Mouse (Mus musculus): ENCODE data around the gene Lrrc56. TPM values are rescaled to one million over a fixed set of nuclear protein-coding genes. Genes with fewer than 3 reads are reported as not detected.

The Lrrc56 gene
- polyA plus RNA-seq, 1 experiment from 2014 or later = 10.8 TPM

GRCm38 (mm10) chr7:141217343-141218013 is 23.5 kb downstream of the Lrrc56 start:
- peaks cover 44% of the 10 kb centered on the region; the same call in 1 of the 2 replicates for H3K4me1 ChIP-seq (replicated peaks; ENCODE audit: insufficient read depth, low read length)
- peak overlapping the region; percentile 67; the same call in 1 of the 2 replicates for H3K9ac ChIP-seq (ENCODE audit: low read depth, low read length)
- H3K27ac ChIP-seq = peak overlapping the region; percentile 97

GRCm38 (mm10) chr7:141218141-141218540 is 24.2 kb downstream of the Lrrc56 start:
- H3K4me2 ChIP-seq (ENCODE audit: low read length) = peak overlapping the region; percentile 93

More at GRCm38 (mm10) chr7:141217343-141218013, 23.5 kb downstream of the Lrrc56 start:
- no peak for TF ChIP-seq CTCF (IDR thresholded peaks at IDR 0.05; ENCODE audit: low read depth)
- Histone ChIP-seq H3K4me2 (ENCODE audit: low read length) (peak overlapping the region; percentile 93), H3K27me3 (ENCODE audit: insufficient read depth, low read length) (no peaks in the 10 kb centered on the region), H3K4me3 (replicated peaks; ENCODE audit: low read depth, low read length) (peak overlapping the region; percentile 62; the same call in 1 of the 2 replicates), H3K36me3 (ENCODE audit: insufficient read depth, low read length) (no peaks in the 10 kb centered on the region), H3K9me3 (replicated peaks; ENCODE audit: low read length) (no peaks in the 10 kb centered on the region)
- ATAC-seq (replicated peaks; ENCODE audit: low FRiP score, low read depth) = no peak
- WGBS = 86% methylated on average over 17 of the region's 17 CpGs
- DNase-seq (ENCODE audit: low spot score) = no peak

GRCm38 (mm10) chr7:141218557-141219133 is 24.7 kb downstream of the Lrrc56 start:
- TF ChIP-seq CTCF (IDR thresholded peaks at IDR 0.05; ENCODE audit: low read depth) = no peak
- H3K27ac ChIP-seq = 0 out of 2 replicates have a peak overlapping the region, but pooled peaks have one; percentile 26
- 72% methylated on average over 5 of the region's 5 CpGs for WGBS
- no peak overlapping the region for H3K4me3 ChIP-seq (replicated peaks; ENCODE audit: low read depth, low read length)
- H3K9ac ChIP-seq (ENCODE audit: low read depth, low read length) = no peak overlapping the region
- no peak for DNase-seq (ENCODE audit: low spot score)
- H3K36me3 ChIP-seq (ENCODE audit: insufficient read depth, low read length) = no peaks in the 10 kb centered on the region
- H3K4me2 ChIP-seq (ENCODE audit: low read length) = no peak overlapping the region; the same call in 1 of the 2 replicates
- no peak for ATAC-seq (replicated peaks; ENCODE audit: low FRiP score, low read depth)
- H3K27me3 ChIP-seq (ENCODE audit: insufficient read depth, low read length) = no peaks in the 10 kb centered on the region
- H3K4me1 ChIP-seq (replicated peaks; ENCODE audit: insufficient read depth, low read length) = peaks cover 48% of the 10 kb centered on the region; the same call in 1 of the 2 replicates
- no peaks in the 10 kb centered on the region for H3K9me3 ChIP-seq (replicated peaks; ENCODE audit: low read length)

More at GRCm38 (mm10) chr7:141218141-141218540, 24.2 kb downstream of the Lrrc56 start:
- ATAC-seq (replicated peaks; ENCODE audit: low FRiP score, low read depth) (no peak), DNase-seq (ENCODE audit: low spot score) (no peak)
- 62% methylated on average over 3 of the region's 3 CpGs for WGBS
- Histone ChIP-seq H3K9ac (ENCODE audit: low read depth, low read length) (peak overlapping the region; percentile 67; the same call in 1 of the 2 replicates), H3K4me1 (replicated peaks; ENCODE audit: insufficient read depth, low read length) (peaks cover 48% of the 10 kb centered on the region; the same call in 1 of the 2 replicates), H3K27ac (0 out of 2 replicates have a peak overlapping the region, but pooled peaks have one; percentile 26), H3K36me3 (ENCODE audit: insufficient read depth, low read length) (no peaks in the 10 kb centered on the region), H3K27me3 (ENCODE audit: insufficient read depth, low read length) (no peaks in the 10 kb centered on the region), H3K9me3 (replicated peaks; ENCODE audit: low read length) (no peaks in the 10 kb centered on the region), H3K4me3 (replicated peaks; ENCODE audit: low read depth, low read length) (no peak overlapping the region)
- no peak for TF ChIP-seq CTCF (IDR thresholded peaks at IDR 0.05; ENCODE audit: low read depth)

GRCm38 (mm10) chr7:141219558-141220099 is 25.7 kb downstream of the Lrrc56 start:
- no peak for ATAC-seq (replicated peaks; ENCODE audit: low FRiP score, low read depth)
- peaks cover 48% of the 10 kb centered on the region; the same call in 1 of the 2 replicates for H3K4me1 ChIP-seq (replicated peaks; ENCODE audit: insufficient read depth, low read length)
- WGBS = 90% methylated on average over 1 of the region's 1 CpGs

GRCm38 (mm10) chr7:141220377-141220776 is 26.4 kb downstream of the Lrrc56 start:
- ATAC-seq (replicated peaks; ENCODE audit: low FRiP score, low read depth) = no peak
- H3K27ac ChIP-seq = peak overlapping the region; percentile 74; the same call in 1 of the 2 replicates
- 0 out of 2 replicates have a peak overlapping the region, but pooled peaks have one; percentile 71 for H3K9ac ChIP-seq (ENCODE audit: low read depth, low read length)

More at GRCm38 (mm10) chr7:141219558-141220099, 25.7 kb downstream of the Lrrc56 start:
- Histone ChIP-seq H3K9ac (ENCODE audit: low read depth, low read length) (no peak overlapping the region), H3K4me3 (replicated peaks; ENCODE audit: low read depth, low read length) (no peak overlapping the region), H3K27ac (no peak overlapping the region), H3K27me3 (ENCODE audit: insufficient read depth, low read length) (no peaks in the 10 kb centered on the region), H3K4me2 (ENCODE audit: low read length) (no peak overlapping the region), H3K9me3 (replicated peaks; ENCODE audit: low read length) (no peaks in the 10 kb centered on the region), H3K36me3 (ENCODE audit: insufficient read depth, low read length) (no peaks in the 10 kb centered on the region)
- DNase-seq (ENCODE audit: low spot score) = no peak
- TF ChIP-seq CTCF (IDR thresholded peaks at IDR 0.05; ENCODE audit: low read depth) = no peak

More at GRCm38 (mm10) chr7:141220377-141220776, 26.4 kb downstream of the Lrrc56 start:
- H3K9me3 ChIP-seq (replicated peaks; ENCODE audit: low read length) = no peaks in the 10 kb centered on the region
- peak overlapping the region; percentile 94 for H3K4me2 ChIP-seq (ENCODE audit: low read length)
- no peaks in the 10 kb centered on the region for H3K36me3 ChIP-seq (ENCODE audit: insufficient read depth, low read length)
- H3K4me3 ChIP-seq (replicated peaks; ENCODE audit: low read depth, low read length) = no peak overlapping the region
- WGBS = 74% methylated on average over 1 of the region's 1 CpGs
- no peak for TF ChIP-seq CTCF (IDR thresholded peaks at IDR 0.05; ENCODE audit: low read depth)
- no peaks in the 10 kb centered on the region for H3K27me3 ChIP-seq (ENCODE audit: insufficient read depth, low read length)
- H3K4me1 ChIP-seq (replicated peaks; ENCODE audit: insufficient read depth, low read length) = peaks cover 48% of the 10 kb centered on the region; the same call in 1 of the 2 replicates
- DNase-seq (ENCODE audit: low spot score) = no peak

Measured in kidney, postnatal 0 days (tissue).